Mouse (Mus musculus) liver, embryonic 12.5 days (tissue): ENCODE measurements around the gene Tcf25. TPM values are rescaled to one million over a fixed set of nuclear protein-coding genes. Genes with fewer than 3 reads are reported as not detected.

Experiments used
- ATAC-seq: fragments of 200-750 bp; cut with Nextera tagmentation; 2 replicates; pipeline ENCODE4 v1.8.0; 2017; ENCODE audit warnings: moderate number of reproducible peaks, mild to moderate bottlenecking, moderate library complexity
- H3K27ac ChIP-seq: fragments of 300-500 bp; sonication (generic); 2 replicates; pipeline ENCODE4 v1.5.1; 2016; ENCODE audit warnings: mild to moderate bottlenecking
- H3K27me3 ChIP-seq: fragments of 300-500 bp; sonication (generic); replicated peaks from 2 replicates; pipeline ENCODE4 v1.6.1; 2016; ENCODE audit warnings: mild to moderate bottlenecking, moderate library complexity
- H3K36me3 ChIP-seq: fragments of 300-500 bp; sonication (generic); 2 replicates; pipeline ENCODE4 v1.6.1; 2016; ENCODE audit warnings: mild to moderate bottlenecking, moderate library complexity
- H3K4me1 ChIP-seq: fragments of 300-500 bp; sonication (generic); 2 replicates; pipeline ENCODE4 v1.6.1; 2016
- H3K4me2 ChIP-seq: fragments of 300-500 bp; sonication (generic); 2 replicates; pipeline ENCODE4 v1.6.1; 2016; ENCODE audit warnings: mild to moderate bottlenecking, moderate library complexity
- H3K4me3 ChIP-seq: fragments of 300-500 bp; sonication (generic); 2 replicates; pipeline ENCODE4 v1.5.1; 2016; ENCODE audit warnings: mild to moderate bottlenecking, moderate library complexity
- H3K9ac ChIP-seq: fragments of 300-500 bp; sonication (generic); 2 replicates; pipeline ENCODE4 v1.6.1; 2016; ENCODE audit warnings: mild to moderate bottlenecking, moderate library complexity
- H3K9me3 ChIP-seq: fragments of 300-500 bp; sonication (generic); replicated peaks from 2 replicates; pipeline ENCODE4 v1.6.1; 2016; ENCODE audit warnings: mild to moderate bottlenecking, moderate library complexity
- WGBS: fragments of 180-500 bp; shearing (Covaris S2); methylation state at CpG from one replicate; pipeline ENCODE4 v1.1.7; 2016; ENCODE audit not compliant: insufficient replicate concordance; 5-methylcytosine and 5-hydroxymethylcytosine counted together
- polyA plus RNA-seq: library from polyadenylated mRNA; unstranded; fragments of >200 nt; fragmentation: Nextera tagmentation; extraction: Ambion mirVana; gene quantifications from 2 replicates; pipeline ENCODE4 v1.2.1, GENCODE M21; 2016

Tcf25 gene
- 79.2 and 94.3 TPM in 2 replicates for polyA plus RNA-seq

GRCm38 (mm10) chr8:123373403-123374238, at the start of gene Tcf25:
Gene Tcf25, plus strand, starts transcription at chr8:123373753.
- H3K9me3 ChIP-seq = no peaks in the 10 kb centered on the region
- peaks cover 39% of the 10 kb centered on the region for H3K4me1 ChIP-seq
- no peaks in the 10 kb centered on the region for H3K27me3 ChIP-seq
- H3K27ac ChIP-seq = peak within 1 kb of the TSS; percentile 94
- H3K4me3 ChIP-seq = peak within 1 kb of the TSS; percentile 87
- under 1% methylated on average over 75 of the region's 75 CpGs for WGBS
- peaks cover 25% of the 10 kb centered on the region for H3K36me3 ChIP-seq
- peak within 1 kb of the TSS; percentile 84 for H3K4me2 ChIP-seq
- peak within 1 kb of the TSS; percentile 89 for H3K9ac ChIP-seq
- ATAC-seq = peak; percentile 84

GRCm38 (mm10) chr8:123328552-123328951, 45.0 kb upstream of the Tcf25 start:
- 91% methylated on average over 2 of the region's 2 CpGs for WGBS
- no peak overlapping the region for H3K4me3 ChIP-seq
- peaks cover 56% of the 10 kb centered on the region for H3K4me1 ChIP-seq
- H3K36me3 ChIP-seq = no peaks in the 10 kb centered on the region
- H3K4me2 ChIP-seq = no peak overlapping the region
- H3K9me3 ChIP-seq = no peaks in the 10 kb centered on the region
- no peak overlapping the region for H3K27ac ChIP-seq
- H3K9ac ChIP-seq = no peak overlapping the region
- H3K27me3 ChIP-seq = peaks cover 31% of the 10 kb centered on the region
- no peak for ATAC-seq

- WGBS = 10% methylated on average over 4 of the region's 4 CpGs
- Histone ChIP-seq H3K4me1 (peaks cover 64% of the 10 kb centered on the region), H3K36me3 (no peaks in the 10 kb centered on the region), H3K4me3 (no peak overlapping the region), H3K27ac (no peak overlapping the region), H3K9me3 (no peaks in the 10 kb centered on the region), H3K4me2 (no peak overlapping the region), H3K9ac (no peak overlapping the region), H3K27me3 (peaks cover 38% of the 10 kb centered on the region)
- ATAC-seq = no peak
Measured at GRCm38 (mm10) chr8:123329350-123329749, 44.2 kb upstream of the Tcf25 start.

GRCm38 (mm10) chr8:123329961-123330360, 43.6 kb upstream of the Tcf25 start:
- no peak for ATAC-seq
- WGBS = 64% methylated on average over 5 of the region's 5 CpGs

GRCm38 (mm10) chr8:123330701-123331100, 42.9 kb upstream of the Tcf25 start:
- Histone ChIP-seq H3K27me3 (peaks cover 37% of the 10 kb centered on the region), H3K27ac (no peak overlapping the region), H3K9me3 (no peaks in the 10 kb centered on the region), H3K36me3 (no peaks in the 10 kb centered on the region), H3K4me3 (no peak overlapping the region), H3K9ac (no peak overlapping the region), H3K4me1 (peaks cover 72% of the 10 kb centered on the region), H3K4me2 (no peak overlapping the region)
- ATAC-seq = no peak
- WGBS = 60% methylated on average over 6 of the region's 6 CpGs

More at GRCm38 (mm10) chr8:123329961-123330360, 43.6 kb upstream of the Tcf25 start:
- Histone ChIP-seq H3K27ac (0 out of 2 replicates have a peak overlapping the region, but pooled peaks have one; percentile 10), H3K27me3 (peaks cover 43% of the 10 kb centered on the region), H3K4me3 (no peak overlapping the region), H3K4me2 (no peak overlapping the region), H3K9ac (no peak overlapping the region), H3K4me1 (peaks cover 68% of the 10 kb centered on the region), H3K36me3 (no peaks in the 10 kb centered on the region), H3K9me3 (no peaks in the 10 kb centered on the region)

- Histone ChIP-seq H3K4me1 (peaks cover 72% of the 10 kb centered on the region), H3K9ac (no peak overlapping the region), H3K4me2 (peak overlapping the region; percentile 99), H3K4me3 (no peak overlapping the region), H3K27ac (peak overlapping the region; percentile 72), H3K36me3 (no peaks in the 10 kb centered on the region), H3K27me3 (peaks cover 34% of the 10 kb centered on the region), H3K9me3 (no peaks in the 10 kb centered on the region)
- ATAC-seq = no peak
- 48% methylated on average over 2 of the region's 2 CpGs for WGBS
Measured at GRCm38 (mm10) chr8:123331301-123331700, 42.3 kb upstream of the Tcf25 start.

- Histone ChIP-seq H3K9me3 (no peaks in the 10 kb centered on the region), H3K4me3 (peak overlapping the region; percentile 72), H3K27me3 (peaks cover 31% of the 10 kb centered on the region), H3K27ac (peak overlapping the region; percentile 72), H3K9ac (no peak overlapping the region), H3K4me1 (peaks cover 77% of the 10 kb centered on the region), H3K4me2 (peak overlapping the region; percentile 99), H3K36me3 (no peaks in the 10 kb centered on the region)
- ATAC-seq = no peak
- WGBS = 12% methylated on average over 8 of the region's 8 CpGs
Measured at GRCm38 (mm10) chr8:123331810-123332209, 41.7 kb upstream of the Tcf25 start.

GRCm38 (mm10) chr8:123332262-123333090, 41.1 kb upstream of the Tcf25 start, which contains the start of gene Spire2:
Gene Spire2, plus strand, starts transcription at chr8:123332713.
- peaks cover 24% of the 10 kb centered on the region for H3K27me3 ChIP-seq
- H3K4me2 ChIP-seq = peak within 1 kb of the TSS; percentile 99
- H3K27ac ChIP-seq = peak within 1 kb of the TSS; percentile 72
- H3K4me1 ChIP-seq = peaks cover 71% of the 10 kb centered on the region
- no peaks in the 10 kb centered on the region for H3K9me3 ChIP-seq
- peak within 1 kb of the TSS; percentile 72 for H3K4me3 ChIP-seq
- no peaks in the 10 kb centered on the region for H3K36me3 ChIP-seq
- ATAC-seq = peak; percentile 82
- 3% methylated on average over 74 of the region's 85 CpGs for WGBS
- peak within 1 kb of the TSS; percentile 72 for H3K9ac ChIP-seq

- 13% methylated on average over 16 of the region's 21 CpGs for WGBS
- peak; percentile 34 for ATAC-seq
- peak overlapping the region; percentile 99 for H3K4me2 ChIP-seq
- no peaks in the 10 kb centered on the region for H3K9me3 ChIP-seq
- no peaks in the 10 kb centered on the region for H3K36me3 ChIP-seq
- H3K9ac ChIP-seq = peak overlapping the region; percentile 72
- H3K4me1 ChIP-seq = peaks cover 67% of the 10 kb centered on the region
- peak overlapping the region; percentile 69 for H3K27ac ChIP-seq
- peaks cover 21% of the 10 kb centered on the region for H3K27me3 ChIP-seq
- H3K4me3 ChIP-seq = peak overlapping the region; percentile 72
Measured at GRCm38 (mm10) chr8:123333091-123333587, 40.4 kb upstream of the Tcf25 start.

GRCm38 (mm10) chr8:123333864-123334263, 39.7 kb upstream of the Tcf25 start:
- ATAC-seq = no peak
- Histone ChIP-seq H3K4me1 (peaks cover 67% of the 10 kb centered on the region), H3K4me3 (peak overlapping the region; percentile 72)

GRCm38 (mm10) chr8:123334467-123334866, 39.1 kb upstream of the Tcf25 start:
- H3K36me3 ChIP-seq = no peaks in the 10 kb centered on the region
- H3K4me1 ChIP-seq = peaks cover 61% of the 10 kb centered on the region
- H3K4me3 ChIP-seq = 0 out of 2 replicates have a peak overlapping the region, but pooled peaks have one; percentile 72
- H3K27ac ChIP-seq = peak overlapping the region; percentile 34; the same call in 1 of the 2 replicates
- no peaks in the 10 kb centered on the region for H3K9me3 ChIP-seq
- H3K27me3 ChIP-seq = peaks cover 21% of the 10 kb centered on the region
- no peak for ATAC-seq
- WGBS = 28% methylated on average over 1 of the region's 1 CpGs
- H3K9ac ChIP-seq = no peak overlapping the region
- peak overlapping the region; percentile 99 for H3K4me2 ChIP-seq

More at GRCm38 (mm10) chr8:123333864-123334263, 39.7 kb upstream of the Tcf25 start:
- Histone ChIP-seq H3K27ac (peak overlapping the region; percentile 34; the same call in 1 of the 2 replicates), H3K4me2 (peak overlapping the region; percentile 99), H3K9ac (no peak overlapping the region), H3K27me3 (peaks cover 21% of the 10 kb centered on the region), H3K9me3 (no peaks in the 10 kb centered on the region), H3K36me3 (no peaks in the 10 kb centered on the region)
- WGBS = 13% methylated on average over 7 of the region's 7 CpGs
